In genomic region chr11:116531371-116532191, GRCm38 (mm10) we compare ENCODE assay signal across 8 mouse cellular contexts. TPM values are rescaled to one million over a fixed set of nuclear protein-coding genes. Genes with fewer than 3 reads are reported as not detected.
DNase-seq lines count a peak whose midpoint lies in the region; ATAC-seq and TF ChIP-seq lines count a peak whose summit lies in the region.
"Had no signal": no experiment of that assay in that cellular context is flagged by ENCODE, and none has a peak within 500 bp of the region (broad histone marks: within the 10 kb centered on the region; RNA-seq: fewer than 3 reads in every experiment).

No protein-coding gene starts in this region.

- 0 out of 2 replicates have a peak, but pooled peaks cover 2% of the 10 kb centered on the region for H3K27me3 ChIP-seq in testis, adult 2 months (ENCODE audit: control insufficient read depth, insufficient read depth, low read length)
- peaks cover 92% of the 10 kb centered on the region for H3K27me3 ChIP-seq in forebrain, embryonic 10.5 days (ENCODE audit: poor library complexity, severe bottlenecking)
- H3K27me3 ChIP-seq in kidney, embryonic 16.5 days (ENCODE audit: insufficient read depth, low read length): peaks cover 28% of the 10 kb centered on the region
- H3K27me3 ChIP-seq in midbrain, embryonic 15.5 days (replicated peaks): peaks cover 48% of the 10 kb centered on the region

- H3K9ac ChIP-seq in kidney, embryonic 16.5 days (replicated peaks; ENCODE audit: low read length): peak overlapping the region; percentile 41; the same call in 1 of the 2 replicates
- peak overlapping the region; percentile 27 for H3K9ac ChIP-seq in midbrain, embryonic 15.5 days

- H3K36me3 ChIP-seq in testis, adult 2 months (ENCODE audit: control insufficient read depth, insufficient read depth, low read length): no peaks in the 10 kb centered on the region
- H3K36me3 ChIP-seq in forebrain, embryonic 10.5 days (replicated peaks): peaks cover 6% of the 10 kb centered on the region
- no peaks in the 10 kb centered on the region for H3K36me3 ChIP-seq in kidney, embryonic 16.5 days (ENCODE audit: insufficient read depth, low read length)
- H3K36me3 ChIP-seq in midbrain, embryonic 15.5 days (replicated peaks): no peaks in the 10 kb centered on the region

- 2% methylated on average over 48 of the region's 48 CpGs for WGBS in forebrain, embryonic 10.5 days
- 2% methylated on average over 48 of the region's 48 CpGs for WGBS in kidney, embryonic 16.5 days
- WGBS in midbrain, embryonic 15.5 days: 2% methylated on average over 48 of the region's 48 CpGs

- H3K27ac ChIP-seq in testis, adult 2 months (ENCODE audit: control insufficient read depth, insufficient read depth, low read depth, low read length): no peak overlapping the region
- peak overlapping the region; percentile 79 for H3K27ac ChIP-seq in forebrain, embryonic 10.5 days
- H3K27ac ChIP-seq in kidney, embryonic 16.5 days (ENCODE audit: low read length): no peak overlapping the region
- H3K27ac ChIP-seq in midbrain, embryonic 15.5 days: no peak overlapping the region

- H3K9me3 ChIP-seq in forebrain, embryonic 10.5 days: no peaks in the 10 kb centered on the region
- no peaks in the 10 kb centered on the region for H3K9me3 ChIP-seq in kidney, embryonic 16.5 days (ENCODE audit: low read length)
- H3K9me3 ChIP-seq in midbrain, embryonic 15.5 days: no peaks in the 10 kb centered on the region

- TF ChIP-seq CTCF in testis, adult 2 months (IDR thresholded peaks at IDR 0.05; ENCODE audit: control insufficient read depth, insufficient read depth, insufficient replicate concordance, low read depth, low read length): no peak

- no peak for DNase-seq in testis, postnatal 14 days (ENCODE audit: low spot score)
- DNase-seq in forebrain, embryonic 10.5 days (ENCODE audit: extremely low spot score, low spot score): peak; percentile 39
- DNase-seq in left cerebral cortex, adult 8-10 months (ENCODE audit: low spot score in 2 of 2): no peak
- no peak for DNase-seq in layer of hippocampus, adult 9-11 months

- peaks cover 26% of the 10 kb centered on the region for H3K4me1 ChIP-seq in testis, adult 2 months (ENCODE audit: control insufficient read depth, insufficient read depth, low read length)
- peaks cover 46% of the 10 kb centered on the region for H3K4me1 ChIP-seq in forebrain, embryonic 10.5 days
- peaks cover 35% of the 10 kb centered on the region for H3K4me1 ChIP-seq in kidney, embryonic 16.5 days (ENCODE audit: insufficient read depth, low read length)
- H3K4me1 ChIP-seq in midbrain, embryonic 15.5 days: peaks cover 37% of the 10 kb centered on the region

- H3K4me3 ChIP-seq in testis, adult 2 months (ENCODE audit: control insufficient read depth, low read depth, low read length): peak overlapping the region; percentile 20; the same call in 1 of the 2 replicates
- H3K4me3 ChIP-seq in forebrain, embryonic 10.5 days: peak overlapping the region; percentile 52
- peak overlapping the region; percentile 59 for H3K4me3 ChIP-seq in kidney, embryonic 16.5 days (ENCODE audit: low read length)
- peak overlapping the region; percentile 41 for H3K4me3 ChIP-seq in midbrain, embryonic 15.5 days

- no peak for TF ChIP-seq POLR2A in testis, adult 2 months (IDR thresholded peaks at IDR 0.05; ENCODE audit: control insufficient read depth, low read depth, low read length)

- H3K4me2 ChIP-seq in kidney, embryonic 16.5 days (replicated peaks; ENCODE audit: low read depth, low read length): peak overlapping the region; percentile 99
- H3K4me2 ChIP-seq in midbrain, embryonic 15.5 days: peak overlapping the region; percentile 91

- no peak for ATAC-seq in kidney, embryonic 16.5 days (ENCODE audit: low FRiP score, low TSS enrichment)
- ATAC-seq in midbrain, embryonic 15.5 days (replicated peaks): no peak

RNA-seq across cellular contexts. Expression of gene Sphk1, which starts 0.9 kb away (rescaled TPM):
- 3.3 and 4.2 TPM in 2 replicates for polyA plus RNA-seq in testis, adult 2 months (2012; rRNA removed)
- polyA plus RNA-seq in forebrain, embryonic 10.5 days (2016; fragmentation: Nextera tagmentation; extraction: Ambion mirVana): 4.0 and 4.6 TPM in 2 replicates
- 5.8 and 5.9 TPM in 2 replicates for polyA plus RNA-seq in kidney, embryonic 16.5 days (2015; fragmentation: Nextera tagmentation; extraction: Ambion mirVana)
- 5.3 and 7.3 TPM in 2 replicates for polyA plus RNA-seq in midbrain, embryonic 15.5 days (2015; fragmentation: Nextera tagmentation; extraction: Ambion mirVana)
- total RNA-seq in left cerebral cortex, adult 8-10 months (2022): 1 to 10 TPM; 5.6 to 7.2 (median 6.3) TPM

RNA-seq across cellular contexts. Expression of gene Prpsap1, which starts 37.6 kb away (rescaled TPM):
- polyA plus RNA-seq in testis, adult 2 months (2012; rRNA removed): 58.2 and 59.0 TPM in 2 replicates
- polyA plus RNA-seq in forebrain, embryonic 10.5 days (2016; fragmentation: Nextera tagmentation; extraction: Ambion mirVana): 200 and 209 TPM in 2 replicates
- polyA plus RNA-seq in kidney, embryonic 16.5 days (2015; fragmentation: Nextera tagmentation; extraction: Ambion mirVana): 217 and 226 TPM in 2 replicates
- polyA plus RNA-seq in midbrain, embryonic 15.5 days (2015; fragmentation: Nextera tagmentation; extraction: Ambion mirVana): 199 and 200 TPM in 2 replicates
- 10 to 100 TPM; 67.8 to 78.4 (median 74.9) TPM for total RNA-seq in left cerebral cortex, adult 8-10 months (2022)

RNA-seq across cellular contexts. Expression of gene Ube2o, which starts 49.7 kb away (rescaled TPM):
- 31.6 and 34.8 TPM in 2 replicates for polyA plus RNA-seq in testis, adult 2 months (2012; rRNA removed)
- 9.2 and 10.5 TPM in 2 replicates for polyA plus RNA-seq in forebrain, embryonic 10.5 days (2016; fragmentation: Nextera tagmentation; extraction: Ambion mirVana)
- 5.8 and 6.4 TPM in 2 replicates for polyA plus RNA-seq in kidney, embryonic 16.5 days (2015; fragmentation: Nextera tagmentation; extraction: Ambion mirVana)
- polyA plus RNA-seq in midbrain, embryonic 15.5 days (2015; fragmentation: Nextera tagmentation; extraction: Ambion mirVana): 31.4 and 36.6 TPM in 2 replicates
- total RNA-seq in left cerebral cortex, adult 8-10 months (2022): 100 to 1,000 TPM; 115 to 119 (median 117) TPM

RNA-seq across cellular contexts. Expression of gene Aanat, which starts 54.7 kb away (rescaled TPM):
- polyA plus RNA-seq in testis, adult 2 months (2012; rRNA removed): 0.23 and 0.45 TPM in 2 replicates
- polyA plus RNA-seq in forebrain, embryonic 10.5 days (2016; fragmentation: Nextera tagmentation; extraction: Ambion mirVana): not detected in 2 replicates
- not detected in 2 replicates for polyA plus RNA-seq in kidney, embryonic 16.5 days (2015; fragmentation: Nextera tagmentation; extraction: Ambion mirVana)
- 0.33 and 0.45 TPM in 2 replicates for polyA plus RNA-seq in midbrain, embryonic 15.5 days (2015; fragmentation: Nextera tagmentation; extraction: Ambion mirVana)
- total RNA-seq in left cerebral cortex, adult 8-10 months (2022): 1 to 10 TPM in 1 of 4 experiments, under 1 TPM in 3; 0.57 to 3.2 (median 0.84) TPM
- polyA plus RNA-seq: gonadal fat pad, adult 2 months had no signal
